Mouse (Mus musculus) G1E (cell line): ENCODE results near the gene Ppm1l.

Experiments used
- CTCF ChIP-seq: IDR thresholded peaks from 2 replicates; pipeline ENCODE4 v1.5.1; 2012; ENCODE audit warnings: low read depth, low read length, inconsistent platforms, mixed read lengths
- GATA1 ChIP-seq: IDR thresholded peaks from 2 replicates; pipeline ENCODE4 v1.6.1; 2012; ENCODE audit warnings: borderline replicate concordance, low read length, inconsistent platforms, mixed read lengths
- TAL1 ChIP-seq: conservative IDR thresholded peaks from 2 replicates; pipeline ENCODE4 v1.6.1; 2012; ENCODE audit warnings: low read depth, low read length, inconsistent platforms, mixed read lengths

DNA sequence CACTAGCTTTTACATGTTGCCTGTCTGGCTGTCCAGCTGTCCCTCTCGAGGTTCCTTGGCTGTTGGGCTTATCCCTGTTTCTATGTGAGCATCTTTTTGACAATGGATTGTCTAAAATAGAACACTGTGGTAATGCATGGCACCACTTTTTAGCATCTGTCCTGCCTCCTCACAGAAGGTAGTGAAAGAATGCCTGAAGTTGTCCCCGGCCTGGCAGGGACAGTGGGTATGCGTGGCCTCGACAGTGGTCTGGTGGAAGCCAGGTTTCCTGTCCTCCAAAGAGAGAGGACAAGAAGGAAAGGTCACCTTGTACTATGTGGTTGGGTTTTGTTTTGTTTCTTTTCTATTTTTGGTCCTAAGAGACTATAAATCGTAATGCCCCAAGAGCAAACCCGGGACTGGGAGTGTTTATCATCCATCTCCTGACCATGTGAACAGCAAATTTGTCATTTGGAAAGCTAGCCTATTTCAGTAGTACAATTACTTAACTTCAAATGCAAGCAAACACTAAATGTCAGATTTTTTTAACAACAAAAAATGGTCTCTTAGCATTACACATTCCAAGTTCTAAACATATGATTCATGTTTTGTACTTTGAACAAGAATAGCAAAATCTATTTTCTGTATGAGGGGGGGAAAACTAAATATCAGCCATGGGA, 242.8 kb downstream of the Ppm1l start:
- no peak for TF ChIP-seq CTCF
- no peak for TF ChIP-seq TAL1
- no peak for TF ChIP-seq GATA1
